Comparison of ENCODE assay signal across 12 mouse cellular contexts in genomic region chr15:27802243-27802642, GRCm38 (mm10).
DNase-seq lines count a peak whose midpoint lies in the region; ATAC-seq and TF ChIP-seq lines count a peak whose summit lies in the region.
"Had no signal": no experiment of that assay in that cellular context is flagged by ENCODE, and none has a peak within 500 bp of the region (broad histone marks: within the 10 kb centered on the region; RNA-seq: fewer than 3 reads in every experiment).

No protein-coding gene starts in this region.

- TF ChIP-seq CTCF in left cerebral cortex, adult 2 months (IDR thresholded peaks at IDR 0.05), result no peak

- no peak overlapping the region for H3K9ac ChIP-seq in forebrain, embryonic 16.5 days (replicated peaks; ENCODE audit: low read depth, low read length)
- no peak overlapping the region for H3K9ac ChIP-seq in embryonic facial prominence, embryonic 12.5 days
- H3K9ac ChIP-seq in neural tube, embryonic 14.5 days (replicated peaks; ENCODE audit: low read depth, low read length), result no peak overlapping the region
- H3K9ac ChIP-seq: forebrain, embryonic 13.5 days; hindbrain, embryonic 15.5 days; liver, embryonic 13.5 days; midbrain, embryonic 12.5 days had no signal

- H3K4me2 ChIP-seq in forebrain, embryonic 16.5 days (ENCODE audit: low read length), result no peak overlapping the region
- H3K4me2 ChIP-seq in embryonic facial prominence, embryonic 12.5 days (replicated peaks), result no peak overlapping the region
- no peak overlapping the region for H3K4me2 ChIP-seq in neural tube, embryonic 14.5 days (ENCODE audit: low read depth, low read length)
- H3K4me2 ChIP-seq: forebrain, embryonic 13.5 days; hindbrain, embryonic 15.5 days; liver, embryonic 13.5 days; midbrain, embryonic 12.5 days had no signal

- peak overlapping the region; percentile 51; the same call in 1 of the 2 replicates for H3K27ac ChIP-seq in forebrain, embryonic 10.5 days
- H3K27ac ChIP-seq in forebrain, embryonic 16.5 days (ENCODE audit: low read length), result no peak overlapping the region
- peak overlapping the region; percentile 77 for H3K27ac ChIP-seq in left cerebral cortex, adult 2 months
- peak overlapping the region; percentile 85; the same call in 1 of the 2 replicates for H3K27ac ChIP-seq in embryonic facial prominence, embryonic 12.5 days
- H3K27ac ChIP-seq in neural tube, embryonic 14.5 days (ENCODE audit: low read depth, low read length), result peak overlapping the region; percentile 23; the same call in 1 of the 2 replicates
- H3K27ac ChIP-seq: forebrain, embryonic 13.5 days; hindbrain, embryonic 15.5 days; liver, embryonic 13.5 days had no signal

- no peak for ATAC-seq in forebrain, embryonic 16.5 days
- no peak for ATAC-seq in embryonic facial prominence, embryonic 12.5 days (ENCODE audit: insufficient number of reproducible peaks, insufficient read depth, low FRiP score, low TSS enrichment)
- no peak for ATAC-seq in neural tube, embryonic 14.5 days (ENCODE audit: low read depth)
- ATAC-seq in megakaryocyte progenitor cell, adult 5-6 weeks (replicated peaks; ENCODE audit: poor library complexity), result no peak
- ATAC-seq: forebrain, embryonic 13.5 days had no signal

- intact Hi-C loops in left cerebral cortex, adult 2 months (cut with DNase I), result no loop called here

- peaks cover 77% of the 10 kb centered on the region for H3K4me1 ChIP-seq in forebrain, embryonic 10.5 days
- peaks cover 19% of the 10 kb centered on the region for H3K4me1 ChIP-seq in forebrain, embryonic 16.5 days (replicated peaks; ENCODE audit: control insufficient read depth, insufficient read depth, low read length)
- peaks cover 82% of the 10 kb centered on the region for H3K4me1 ChIP-seq in embryonic facial prominence, embryonic 12.5 days
- peaks cover 3% of the 10 kb centered on the region for H3K4me1 ChIP-seq in neural tube, embryonic 14.5 days (ENCODE audit: control insufficient read depth, insufficient read depth, low read length)

- H3K27me3 ChIP-seq in forebrain, embryonic 10.5 days (ENCODE audit: poor library complexity, severe bottlenecking), result no peaks in the 10 kb centered on the region
- H3K27me3 ChIP-seq in forebrain, embryonic 16.5 days (replicated peaks; ENCODE audit: control insufficient read depth, insufficient read depth, low read length), result no peaks in the 10 kb centered on the region
- H3K27me3 ChIP-seq in embryonic facial prominence, embryonic 12.5 days, result no peaks in the 10 kb centered on the region
- H3K27me3 ChIP-seq in neural tube, embryonic 14.5 days (ENCODE audit: control insufficient read depth, insufficient read depth, low read length), result no peaks in the 10 kb centered on the region
- H3K27me3 ChIP-seq: forebrain, embryonic 13.5 days; hindbrain, embryonic 15.5 days; liver, embryonic 13.5 days had no signal

- H3K36me3 ChIP-seq in forebrain, embryonic 10.5 days (replicated peaks), result peaks cover 96% of the 10 kb centered on the region
- H3K36me3 ChIP-seq in forebrain, embryonic 16.5 days (ENCODE audit: control insufficient read depth, insufficient read depth), result peaks cover 5% of the 10 kb centered on the region
- H3K36me3 ChIP-seq in embryonic facial prominence, embryonic 12.5 days, result peaks cover 31% of the 10 kb centered on the region
- peaks cover 20% of the 10 kb centered on the region for H3K36me3 ChIP-seq in neural tube, embryonic 14.5 days (ENCODE audit: control insufficient read depth, insufficient read depth, low read length)

- WGBS in forebrain, embryonic 10.5 days, result 90% methylated on average over 12 of the region's 12 CpGs
- WGBS in forebrain, embryonic 16.5 days, result 93% methylated on average over 12 of the region's 12 CpGs
- 78% methylated on average over 12 of the region's 12 CpGs for WGBS in embryonic facial prominence, embryonic 12.5 days
- WGBS in neural tube, embryonic 14.5 days, result 84% methylated on average over 12 of the region's 12 CpGs

- DNase-seq in forebrain, embryonic 10.5 days (ENCODE audit: extremely low spot score, low spot score), result no peak
- no peak for DNase-seq in left cerebral cortex, adult 2 months (ENCODE audit: extremely low spot score in 1 of 2, low spot score in 2 of 2)
- no peak for DNase-seq in left cerebral cortex, adult 11 months (ENCODE audit: low spot score)
- no peak for DNase-seq in adrenal gland, adult 2 months
- DNase-seq: liver, embryonic 13.5 days had no signal

- H3K9me3 ChIP-seq in forebrain, embryonic 10.5 days, result no peaks in the 10 kb centered on the region
- H3K9me3 ChIP-seq in forebrain, embryonic 16.5 days (ENCODE audit: control insufficient read depth, low read length), result no peaks in the 10 kb centered on the region
- no peaks in the 10 kb centered on the region for H3K9me3 ChIP-seq in embryonic facial prominence, embryonic 12.5 days
- no peaks in the 10 kb centered on the region for H3K9me3 ChIP-seq in neural tube, embryonic 14.5 days (ENCODE audit: control insufficient read depth, low read length)
- H3K9me3 ChIP-seq: forebrain, embryonic 13.5 days; hindbrain, embryonic 15.5 days; liver, embryonic 13.5 days; midbrain, embryonic 12.5 days had no signal

- H3K4me3 ChIP-seq in forebrain, embryonic 10.5 days, result no peak overlapping the region
- no peak overlapping the region for H3K4me3 ChIP-seq in forebrain, embryonic 16.5 days (replicated peaks; ENCODE audit: low read length)
- no peak overlapping the region for H3K4me3 ChIP-seq in left cerebral cortex, adult 2 months
- H3K4me3 ChIP-seq in embryonic facial prominence, embryonic 12.5 days, result no peak overlapping the region
- H3K4me3 ChIP-seq in neural tube, embryonic 14.5 days (ENCODE audit: low read depth, low read length), result no peak overlapping the region
- H3K4me3 ChIP-seq: forebrain, embryonic 13.5 days; hindbrain, embryonic 15.5 days; liver, embryonic 13.5 days; midbrain, embryonic 12.5 days had no signal
